Mouse (Mus musculus): ENCODE data around the gene 4930412O13Rik.

GRCm38 (mm10) chr2:9877966-9878563, 3.0 kb upstream of the 4930412O13Rik start:
- TF ChIP-seq POLR2A (IDR thresholded peaks at IDR 0.05; ENCODE audit: low read depth, low read length), result no peak
- TF ChIP-seq CTCF (IDR thresholded peaks at IDR 0.05; ENCODE audit: extremely low read depth, insufficient read depth, insufficient read length, insufficient replicate concordance), result no peak
